Mouse (Mus musculus): Measurements from ENCODE around the gene Shmt2. TPM values are rescaled to one million over a fixed set of nuclear protein-coding genes. Genes with fewer than 3 reads are reported as not detected.

Shmt2 gene
- total RNA-seq (2015) (91.3 and 92.6 TPM in 2 replicates), total RNA-seq (2017) (95.8 and 100 TPM in 2 replicates)

DNA sequence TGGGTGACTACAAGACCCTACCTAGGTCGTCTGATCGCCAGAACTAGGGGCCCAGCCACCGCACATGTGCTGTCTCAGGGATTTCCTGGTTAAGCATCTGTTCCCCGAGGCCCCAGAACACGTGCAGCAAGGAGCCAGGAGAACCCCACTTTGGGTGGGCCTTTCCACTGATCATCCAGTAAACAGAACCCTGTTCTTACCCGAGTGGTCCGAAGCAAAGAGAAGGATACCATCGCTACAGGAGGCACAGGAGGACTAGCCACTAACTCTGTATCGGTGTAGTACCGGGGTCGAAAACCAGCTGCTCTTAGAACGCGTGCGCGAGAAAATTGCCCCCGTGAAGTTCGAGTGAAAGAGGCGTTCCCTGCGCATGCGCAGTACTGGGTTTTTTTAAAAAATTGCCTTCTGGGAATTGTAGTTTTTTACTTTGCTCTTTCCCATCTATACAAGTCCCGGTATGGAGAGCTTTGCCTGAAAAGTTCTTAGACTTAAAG is at the start of gene Shmt2:
Gene Shmt2, minus strand, starts transcription at position 357 of the 494 bp plus-strand sequence.
- ATAC-seq (replicated peaks; ENCODE audit: poor library complexity), result peak; percentile 43

DNA sequence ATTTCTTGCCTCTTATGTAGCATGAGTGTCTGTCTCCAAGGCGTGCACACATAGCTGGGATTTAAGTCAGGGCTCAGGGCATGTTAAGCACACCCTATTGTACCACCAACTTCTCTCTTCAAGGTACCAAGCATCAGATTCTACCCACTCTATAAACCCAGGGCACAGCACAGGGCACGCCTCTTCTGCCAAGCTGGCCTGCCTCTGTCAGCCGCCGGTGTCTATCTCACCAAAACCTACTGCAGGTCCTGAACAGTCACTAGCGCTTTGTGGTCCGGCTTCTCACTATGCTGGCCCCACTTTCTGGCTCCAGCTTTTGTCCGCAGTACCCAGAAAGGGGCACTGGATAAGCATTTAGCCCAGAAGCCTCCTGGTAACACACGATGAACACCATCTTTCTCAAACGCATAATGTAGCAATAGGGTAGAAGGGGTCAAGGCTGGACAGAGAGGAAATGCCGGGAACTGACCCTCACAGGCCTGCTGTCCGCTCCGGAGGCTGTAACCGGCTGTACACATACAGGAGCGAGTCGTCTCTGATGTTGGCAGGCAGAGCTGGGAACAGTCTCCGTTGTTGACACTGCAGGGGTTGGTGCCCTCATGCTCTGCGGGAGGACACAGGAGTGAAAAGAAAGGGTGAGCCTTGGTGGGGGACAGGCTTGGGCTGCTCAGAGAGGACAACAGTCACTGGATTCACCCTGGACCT is 48.8 kb upstream of the Shmt2 start:
- ATAC-seq (replicated peaks; ENCODE audit: poor library complexity), result peak; percentile 40

DNA sequence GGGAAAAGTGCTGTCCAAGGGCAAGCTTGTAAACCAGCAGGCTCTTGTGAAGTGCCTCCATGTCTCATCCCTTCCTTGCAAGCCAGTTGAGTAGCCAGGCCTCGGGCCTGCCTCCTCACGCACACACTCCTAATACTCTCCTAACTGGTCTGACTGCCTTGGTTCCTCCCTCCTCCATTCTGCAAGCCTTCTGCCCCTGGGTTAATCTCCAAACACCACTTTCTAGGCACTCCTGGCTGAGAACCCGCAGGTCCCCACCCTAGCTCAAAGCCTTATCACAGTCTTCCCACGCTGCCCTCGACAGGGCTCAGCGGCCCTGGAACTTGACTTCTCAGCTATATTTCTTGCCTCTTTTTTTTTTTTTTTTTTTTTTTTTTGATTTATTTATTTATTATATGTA is 48.1 kb upstream of the Shmt2 start:
- ATAC-seq (replicated peaks; ENCODE audit: poor library complexity), result peak; percentile 91

DNA sequence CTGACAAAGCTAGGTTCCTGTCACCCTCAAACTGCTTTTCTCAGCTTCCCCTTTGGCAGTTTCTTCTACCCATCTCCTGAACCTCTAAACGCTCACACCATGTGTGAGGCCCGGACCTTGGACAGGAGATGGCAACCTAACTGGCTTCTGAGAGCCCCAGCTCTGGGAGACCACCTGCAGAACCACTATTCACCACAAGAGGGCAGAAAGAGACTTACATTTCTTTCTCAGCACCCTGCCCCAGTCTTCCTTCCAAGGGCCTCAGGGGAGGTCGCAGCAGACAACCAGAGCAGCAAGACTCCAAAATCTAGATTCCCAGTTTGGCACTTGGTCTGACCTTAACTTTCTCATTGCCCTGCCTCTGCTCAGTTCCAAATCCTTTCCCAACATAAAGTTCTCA is 47.2 kb upstream of the Shmt2 start:
- peak; percentile 73 for ATAC-seq (replicated peaks; ENCODE audit: poor library complexity)

DNA sequence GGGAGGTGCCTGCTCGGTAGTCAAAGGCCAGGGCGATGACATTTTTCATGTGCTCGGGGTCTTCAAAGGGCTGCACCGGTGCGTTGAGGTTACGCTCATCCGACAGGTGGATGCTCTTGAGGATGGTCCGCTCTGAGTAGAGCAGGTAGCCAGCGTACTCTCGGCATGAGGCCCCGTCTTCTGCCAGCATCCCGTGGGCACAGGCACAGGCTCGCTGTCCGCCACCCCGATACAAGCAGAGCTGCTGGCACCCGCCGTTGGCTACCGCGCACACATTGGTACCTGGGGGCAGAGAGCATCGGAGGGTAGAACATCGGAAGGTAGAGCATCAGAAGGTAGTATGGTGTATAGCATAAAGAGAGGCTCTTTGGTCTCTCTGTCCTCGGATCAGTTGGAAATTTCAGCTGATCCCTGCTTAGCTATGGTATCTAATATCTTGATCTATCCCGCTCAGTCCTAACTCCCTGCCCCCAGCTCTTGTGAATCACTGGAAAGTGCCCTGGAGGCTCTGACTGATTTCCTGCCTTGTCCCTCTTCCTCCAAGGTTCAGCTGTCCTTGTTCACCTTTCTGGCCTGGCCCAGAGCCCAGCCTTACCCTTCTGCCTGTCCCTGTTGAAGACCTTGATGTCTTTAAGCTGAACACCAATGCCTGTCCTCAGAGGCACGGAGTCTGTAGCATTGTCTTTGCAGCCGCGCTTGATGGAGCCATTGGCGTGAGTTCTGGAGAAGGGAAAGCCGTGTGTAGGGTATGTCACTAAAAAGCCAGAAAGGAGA is 44.5 kb upstream of the Shmt2 start:
- ATAC-seq (replicated peaks; ENCODE audit: poor library complexity), result no peak

DNA sequence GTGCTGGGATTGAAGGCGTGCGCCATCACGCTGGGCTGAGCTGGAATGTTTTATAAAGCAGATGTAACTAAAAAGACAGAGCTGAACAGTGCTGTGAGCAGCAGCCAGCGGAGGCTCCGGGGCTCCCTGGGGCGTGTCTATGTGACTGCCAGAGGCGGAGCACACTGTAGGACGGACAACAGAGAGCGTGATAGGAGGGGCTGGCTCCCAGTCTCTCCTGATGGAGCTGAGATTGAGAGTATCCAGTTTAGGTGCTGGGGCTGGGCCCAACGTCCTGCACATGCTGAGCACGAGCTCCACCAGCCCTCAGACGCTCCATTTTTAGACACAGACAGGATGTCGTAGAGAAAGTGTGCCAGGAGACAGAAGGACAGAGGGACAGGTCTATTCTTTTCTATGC is 42.1 kb upstream of the Shmt2 start:
- peak; percentile 74 for ATAC-seq (replicated peaks; ENCODE audit: poor library complexity)

DNA sequence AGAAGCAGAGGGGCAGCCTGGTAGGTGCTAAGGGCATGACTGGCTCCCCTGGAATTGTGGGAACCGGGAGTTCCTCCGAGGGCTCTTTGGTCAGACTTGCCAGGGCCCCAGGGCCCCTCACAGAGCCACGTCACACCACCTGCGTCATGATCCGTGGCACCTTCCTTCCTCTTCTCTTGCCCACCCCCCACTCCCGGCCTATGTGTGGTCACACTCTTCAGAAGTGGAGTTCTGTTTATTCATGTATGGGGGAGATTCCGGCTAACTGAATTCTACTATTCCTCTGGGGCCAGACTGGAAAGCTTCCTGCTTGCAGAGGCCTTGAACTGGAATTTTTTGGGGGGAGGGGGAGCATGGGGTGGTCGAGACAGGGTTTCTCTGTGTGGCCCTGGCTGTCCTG is 41.6 kb upstream of the Shmt2 start:
- ATAC-seq (replicated peaks; ENCODE audit: poor library complexity), result peak; percentile 85

DNA sequence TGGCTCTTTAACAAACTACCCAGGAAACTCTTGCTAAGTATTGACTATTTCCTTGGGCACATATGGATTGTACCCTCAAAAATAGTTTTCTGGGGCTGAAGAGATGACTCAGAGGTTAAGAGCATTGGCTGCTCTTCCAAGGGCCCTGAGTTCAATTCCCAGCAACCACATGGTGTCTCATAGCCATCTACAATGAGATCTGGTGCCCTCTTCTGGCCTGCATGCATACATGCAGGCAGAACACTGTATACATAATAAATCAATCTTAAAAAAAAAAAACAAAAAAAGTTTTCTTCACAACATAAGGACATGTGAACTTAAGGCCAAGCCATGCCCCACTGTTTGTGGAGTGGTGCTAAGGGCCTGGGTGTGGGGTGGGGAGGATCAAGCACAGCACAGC is 38.9 kb upstream of the Shmt2 start:
- ATAC-seq (replicated peaks; ENCODE audit: poor library complexity), result no peak

DNA sequence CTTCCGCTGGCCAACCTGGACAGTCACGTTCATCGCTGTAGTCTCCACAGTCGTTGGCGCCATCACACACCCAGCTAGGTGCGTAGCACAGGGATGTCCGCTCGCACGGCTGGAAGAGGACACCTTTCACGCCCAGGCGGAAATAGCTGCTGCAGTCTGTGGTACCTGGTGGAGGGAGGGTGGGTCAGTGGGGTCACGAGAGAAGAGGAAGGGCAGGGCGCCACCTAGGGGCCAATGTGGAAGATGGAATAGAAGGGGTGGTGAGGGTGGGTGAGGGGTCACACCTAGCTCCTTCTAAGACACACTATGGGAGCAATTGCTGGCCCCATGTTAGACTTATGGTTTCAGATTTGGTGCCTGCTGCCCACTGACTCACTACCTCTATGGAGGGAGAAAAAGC is 35.2 kb upstream of the Shmt2 start:
- ATAC-seq (replicated peaks; ENCODE audit: poor library complexity), result 0 out of 2 replicates have a peak, but pooled peaks have one; percentile 35

DNA sequence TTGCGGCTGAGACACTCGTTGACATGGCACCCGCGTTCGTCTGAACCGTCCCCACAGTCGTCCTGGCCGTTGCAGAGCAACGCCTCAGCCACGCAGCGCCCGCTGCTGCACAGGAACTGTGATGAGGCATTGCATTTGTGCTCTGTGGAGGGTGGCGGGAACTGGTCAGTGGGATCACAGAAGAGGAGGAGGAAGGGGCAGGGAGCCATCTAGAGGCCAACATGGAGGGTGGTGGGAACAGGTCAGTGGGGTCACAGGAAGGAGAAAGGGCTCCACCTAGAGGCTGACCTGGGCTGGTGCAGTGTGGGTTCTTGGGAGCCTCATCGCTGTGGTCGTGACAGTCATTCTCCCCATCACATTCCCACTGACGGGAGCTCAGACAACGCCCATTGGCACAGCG is 33.5 kb upstream of the Shmt2 start:
- ATAC-seq (replicated peaks; ENCODE audit: poor library complexity), result peak; percentile 89

DNA sequence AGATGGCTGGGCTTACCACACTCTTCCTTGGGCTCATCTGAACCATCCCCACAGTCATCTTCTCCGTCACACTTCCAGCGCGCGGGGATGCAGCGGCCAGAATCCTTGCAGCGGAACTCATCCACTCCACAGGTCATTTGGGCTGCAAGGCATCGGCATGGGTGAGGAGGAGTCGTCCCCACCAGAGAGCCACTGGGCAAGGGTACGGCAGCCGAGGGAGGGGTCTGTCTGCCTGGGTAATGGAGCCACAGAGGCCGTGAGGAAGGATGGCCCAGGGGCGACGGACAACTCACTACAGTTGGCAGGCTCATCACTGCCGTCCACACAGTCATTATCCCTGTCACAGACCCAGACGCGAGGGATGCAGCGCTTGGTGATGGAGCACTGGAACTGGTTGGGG is 27.6 kb upstream of the Shmt2 start:
- no peak for ATAC-seq (replicated peaks; ENCODE audit: poor library complexity)

DNA sequence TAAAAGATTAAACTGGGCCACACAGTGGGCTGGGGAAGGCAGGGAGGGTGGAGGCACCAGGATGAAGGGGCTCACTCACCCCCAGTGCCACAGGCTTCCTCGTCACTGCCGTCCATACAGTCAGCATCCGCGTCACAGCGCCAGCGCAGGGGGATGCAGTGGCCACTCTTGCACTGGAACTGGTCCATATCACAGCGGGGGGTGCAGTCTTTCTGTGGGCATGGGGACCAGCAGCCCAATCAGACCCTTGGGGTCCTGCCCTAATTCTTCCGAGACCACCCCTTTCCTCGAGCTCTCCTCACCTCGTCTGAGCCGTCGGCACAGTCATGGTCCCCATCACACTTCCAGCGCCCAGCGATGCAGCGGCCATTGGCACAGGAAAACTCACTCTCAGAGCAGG is 26.0 kb upstream of the Shmt2 start:
- no peak for ATAC-seq (replicated peaks; ENCODE audit: poor library complexity)

DNA sequence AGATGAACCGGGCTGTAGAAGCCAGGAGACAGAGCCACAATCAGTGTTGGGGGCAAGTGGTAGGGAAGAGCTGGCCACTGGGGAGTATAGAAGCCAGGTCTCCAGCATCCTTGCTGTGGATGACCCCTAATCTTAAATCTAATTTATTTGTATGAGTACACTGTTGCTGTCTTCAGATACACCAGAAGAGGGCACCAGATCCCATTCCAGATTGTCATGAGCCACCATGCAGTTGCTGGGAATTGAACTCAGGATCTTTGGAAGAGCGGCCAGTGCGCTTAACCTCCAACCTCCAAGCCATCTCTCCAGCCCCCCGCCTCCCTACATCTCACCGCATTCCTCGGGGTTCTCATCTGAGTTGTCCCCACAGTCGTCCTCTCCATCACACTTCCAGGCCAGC is 24.3 kb upstream of the Shmt2 start:
- peak; percentile 27; the same call in 1 of the 2 replicates for ATAC-seq (replicated peaks; ENCODE audit: poor library complexity)

DNA sequence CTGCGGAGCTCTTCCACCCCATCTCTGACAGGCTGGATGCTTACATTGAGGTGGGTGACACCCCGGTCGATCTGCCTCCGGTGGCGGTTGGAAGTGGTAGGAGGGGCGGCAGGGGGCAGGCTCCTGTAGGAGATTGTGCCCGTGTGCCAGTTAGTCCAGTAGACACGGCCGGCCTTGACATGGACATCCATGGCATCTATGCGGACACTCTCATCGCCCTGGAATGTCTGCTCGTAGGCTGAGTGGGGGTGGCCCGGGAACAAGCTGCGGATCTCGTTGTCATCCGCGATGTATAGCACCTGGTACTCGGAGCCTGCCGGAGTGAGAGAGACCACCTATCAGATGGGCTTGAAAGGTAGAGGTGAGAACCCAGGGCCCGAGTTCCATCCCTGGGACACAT is 22.1 kb upstream of the Shmt2 start:
- ATAC-seq (replicated peaks; ENCODE audit: poor library complexity), result no peak

DNA sequence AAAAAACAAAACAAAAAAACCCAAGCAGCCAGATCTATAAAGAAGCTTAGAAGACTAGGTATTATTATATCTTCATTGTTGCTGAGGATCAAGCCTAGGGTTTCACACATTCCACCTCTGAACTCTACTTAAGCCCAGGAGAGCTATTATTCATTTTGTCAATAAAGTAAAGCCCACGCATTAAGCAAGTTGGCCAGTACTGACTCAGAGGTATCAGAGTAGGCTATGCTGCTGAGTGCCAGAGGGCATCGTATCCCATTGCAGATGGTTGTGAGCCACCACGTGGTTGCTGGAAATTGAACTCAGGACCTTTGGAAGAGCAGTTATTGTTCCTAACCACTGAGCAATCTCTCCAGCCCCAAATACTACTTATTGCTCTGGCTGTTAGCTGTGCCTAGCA is 21.7 kb upstream of the Shmt2 start:
- no peak for ATAC-seq (replicated peaks; ENCODE audit: poor library complexity)

DNA sequence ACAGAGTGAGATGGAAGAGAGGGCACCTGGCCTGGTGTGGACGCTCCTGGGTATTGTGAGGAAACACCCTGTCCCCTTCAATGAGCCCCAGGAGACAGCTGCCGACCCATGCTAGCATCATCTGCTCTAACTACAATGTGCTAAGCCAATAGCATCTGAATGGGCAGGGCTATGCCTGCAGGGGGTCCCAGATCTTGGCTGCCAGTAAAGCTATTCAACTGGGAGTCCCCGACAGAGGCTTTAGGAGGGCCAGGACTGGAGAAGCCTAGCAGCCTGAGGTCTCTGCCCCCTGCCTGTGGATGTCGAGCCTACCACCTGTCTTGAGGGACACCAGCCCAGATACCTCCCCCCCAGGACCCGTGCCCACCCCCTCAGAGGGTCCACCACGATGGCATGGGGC is 20.5 kb upstream of the Shmt2 start:
- ATAC-seq (replicated peaks; ENCODE audit: poor library complexity), result no peak

DNA sequence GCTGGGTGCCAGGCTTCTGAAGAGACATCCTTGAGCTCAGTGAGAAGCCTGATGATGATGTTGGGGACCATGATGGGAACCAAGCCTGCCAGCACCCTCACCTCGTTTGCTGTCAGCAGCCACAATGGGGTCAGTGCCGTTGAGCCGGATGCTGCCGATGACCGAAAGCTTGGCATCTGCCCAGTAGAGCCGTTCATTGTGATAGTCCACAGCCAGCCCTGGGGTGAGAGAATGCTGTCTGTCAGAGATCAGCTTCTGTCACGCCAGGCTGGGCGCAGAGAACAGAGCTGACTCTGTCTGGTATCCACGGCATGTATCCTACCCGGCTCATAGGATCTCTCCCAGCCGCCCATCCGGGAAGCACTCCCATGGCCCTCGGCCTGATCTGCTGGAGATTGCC is 19.8 kb upstream of the Shmt2 start:
- no peak for ATAC-seq (replicated peaks; ENCODE audit: poor library complexity)

DNA sequence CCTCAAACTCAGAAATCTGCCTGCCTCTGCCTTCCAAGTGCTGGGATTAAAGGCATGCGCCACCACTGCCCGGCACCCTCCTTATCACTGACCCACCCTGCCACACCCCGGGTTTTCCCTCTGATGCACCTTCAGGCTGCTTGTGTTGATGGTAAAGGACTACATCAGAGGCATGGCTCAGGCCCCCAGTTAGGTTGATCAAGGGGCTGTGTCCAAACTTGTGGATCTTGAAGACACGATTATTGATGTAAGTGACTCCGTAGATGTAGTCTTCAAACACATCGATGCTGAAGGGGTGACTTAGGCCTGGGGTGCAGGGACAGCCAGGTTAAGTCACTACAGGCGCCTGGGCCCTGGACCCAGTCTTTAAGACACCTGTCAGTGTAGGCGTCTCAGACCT is 19.3 kb upstream of the Shmt2 start:
- ATAC-seq (replicated peaks; ENCODE audit: poor library complexity), result no peak

DNA sequence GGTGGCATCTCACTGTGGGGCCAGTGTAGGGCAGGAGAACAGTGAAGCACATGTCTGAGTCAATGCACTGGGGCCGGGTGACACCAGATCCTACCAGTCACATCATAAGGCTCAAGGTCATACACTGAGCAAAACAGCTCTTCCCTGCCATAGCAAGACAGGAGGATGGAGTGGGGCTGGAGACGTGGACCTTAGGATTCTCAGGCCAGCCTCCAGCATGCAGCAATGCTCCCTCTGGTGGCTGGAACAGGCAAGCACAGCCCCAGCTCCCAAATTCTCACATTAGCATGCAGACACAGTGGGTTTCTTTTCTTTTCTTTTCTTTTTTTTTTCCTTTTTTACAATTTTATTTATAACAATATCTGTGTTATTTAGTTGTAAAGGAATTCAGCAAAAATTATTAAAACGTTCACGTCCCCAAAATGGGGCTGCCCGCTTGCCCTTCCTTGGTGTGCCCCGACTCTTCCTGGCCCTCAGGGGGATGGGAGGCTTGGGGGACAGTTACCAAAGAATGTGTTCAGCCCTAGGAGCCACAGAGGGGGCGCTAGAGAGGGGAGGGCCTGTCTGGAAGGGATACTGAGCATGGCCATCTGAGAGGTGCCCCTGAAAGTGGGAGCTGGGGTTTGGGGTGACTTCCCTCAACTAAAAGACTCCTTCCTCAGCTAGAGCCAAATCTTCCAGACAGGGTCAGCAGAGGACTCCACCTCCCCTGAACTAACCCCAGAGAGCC is 15.8 kb upstream of the Shmt2 start:
- peak; percentile 81 for ATAC-seq (replicated peaks; ENCODE audit: poor library complexity)

DNA sequence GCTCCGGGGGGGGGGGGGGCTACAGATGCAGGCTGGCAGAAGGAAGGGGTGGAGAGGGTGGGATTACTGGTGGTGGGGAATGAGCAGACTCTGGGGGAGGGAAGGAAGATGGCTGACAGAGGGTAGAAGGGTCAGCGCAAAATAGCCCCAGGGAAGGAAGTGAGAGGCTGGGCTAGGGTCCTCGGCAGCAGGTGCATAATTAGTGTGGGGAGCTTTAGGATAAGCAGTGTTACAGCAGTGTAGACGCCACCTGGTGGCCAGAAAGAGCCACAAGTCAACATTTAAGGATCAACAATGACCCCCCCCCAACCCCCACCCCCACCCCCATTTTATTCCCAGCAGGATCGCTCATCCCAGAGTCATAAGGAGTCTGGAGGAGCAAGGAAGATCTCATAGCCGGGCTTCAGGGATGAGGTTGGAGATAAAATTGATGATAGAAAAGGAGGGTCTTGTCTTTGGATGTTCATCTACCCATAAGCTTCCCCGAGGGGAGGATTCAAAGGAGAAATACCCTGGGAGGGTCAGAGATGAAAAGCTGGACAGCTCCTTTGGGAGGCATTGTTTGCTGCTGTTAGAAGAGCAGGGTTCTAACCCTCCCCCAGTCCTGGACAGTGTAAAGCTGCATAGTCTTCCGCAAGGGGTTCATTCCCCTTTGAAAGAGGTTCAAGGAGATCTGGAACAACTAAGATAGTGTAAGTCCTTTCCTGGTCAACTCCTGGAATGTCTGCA is 14.5 kb upstream of the Shmt2 start:
- no peak for ATAC-seq (replicated peaks; ENCODE audit: poor library complexity)

DNA sequence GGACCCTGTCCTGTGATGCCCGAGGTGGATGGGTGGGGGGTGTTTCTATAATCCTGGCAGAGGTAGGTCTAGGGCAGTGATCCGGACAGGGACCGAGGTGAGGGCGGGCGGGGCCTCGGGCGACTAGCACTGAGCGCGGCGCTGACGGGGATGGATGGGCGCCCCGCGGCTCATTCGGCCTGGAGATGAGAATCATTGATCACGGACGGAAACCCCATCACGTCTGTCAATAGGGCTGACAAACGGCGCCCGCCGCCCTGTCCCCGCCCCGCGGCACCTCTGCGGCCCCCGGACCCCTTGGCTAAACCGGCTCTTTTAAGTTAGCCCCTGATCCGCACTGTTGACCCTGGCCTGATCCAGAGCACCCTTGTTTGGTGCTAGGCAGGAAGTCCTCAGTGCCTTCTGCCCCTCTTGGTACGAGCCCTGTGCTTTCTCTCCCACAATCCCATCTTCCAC is 12.7 kb upstream of the Shmt2 start:
- no peak for ATAC-seq (replicated peaks; ENCODE audit: poor library complexity)

Data from megakaryocyte progenitor cell, adult 5-6 weeks (primary cell).